Mouse (Mus musculus) embryonic fibroblast, embryonic 13.5 days (primary cell): ENCODE measurements around the gene Ccdc162. TPM values are rescaled to one million over a fixed set of nuclear protein-coding genes. Genes with fewer than 3 reads are reported as not detected.

Experiments used
- H3K27ac ChIP-seq: 2 replicates; pipeline ENCODE4 v1.5.1; 2012; ENCODE audit warnings: low read length, control low read depth, inconsistent platforms; ENCODE audit not compliant: insufficient read depth
- H3K4me1 ChIP-seq: 2 replicates; pipeline ENCODE4 v1.6.1; 2011; ENCODE audit warnings: low read length; ENCODE audit not compliant: control insufficient read depth, insufficient read depth
- H3K4me3 ChIP-seq: 2 replicates; pipeline ENCODE4 v1.5.1; 2011; ENCODE audit warnings: mild to moderate bottlenecking, control low read depth, low read length; ENCODE audit not compliant: insufficient read depth
- CTCF ChIP-seq: IDR thresholded peaks from 2 replicates; pipeline ENCODE4 v1.5.1; 2011; ENCODE audit warnings: mild to moderate bottlenecking, control low read depth, low read length, moderate library complexity, borderline replicate concordance; ENCODE audit not compliant: insufficient read depth
- POLR2A ChIP-seq: IDR thresholded peaks from 2 replicates; pipeline ENCODE4 v1.6.1; 2011; ENCODE audit warnings: low read depth, mild to moderate bottlenecking, control low read depth, low read length, moderate library complexity
- polyA plus RNA-seq: library from polyadenylated mRNA; stranded (reverse); fragments of >200 nt; gene quantifications from 2 replicates; pipeline ENCODE4 v1.2.4, GENCODE M21; 2011; ENCODE audit warnings: low read depth; ENCODE audit not compliant: missing spikeins, insufficient read length

Gene Ccdc162
- polyA plus RNA-seq, 1 experiment = 0.81 TPM

- no peak for TF ChIP-seq POLR2A
- no peak for TF ChIP-seq CTCF
- no peak overlapping the region for H3K4me3 ChIP-seq
- peaks cover 5% of the 10 kb centered on the region; the same call in 1 of the 2 replicates for H3K4me1 ChIP-seq
- H3K27ac ChIP-seq = no peak overlapping the region
Measured at GRCm38 (mm10) chr10:41546396-41547165, 169.9 kb downstream of the Ccdc162 start.

GRCm38 (mm10) chr10:41545224-41545755 lies 171.1 kb downstream of the Ccdc162 start:
- H3K4me3 ChIP-seq = no peak overlapping the region
- no peak overlapping the region for H3K27ac ChIP-seq
- no peaks in the 10 kb centered on the region for H3K4me1 ChIP-seq
- TF ChIP-seq POLR2A = no peak
- no peak for TF ChIP-seq CTCF

GRCm38 (mm10) chr10:41544481-41545190 lies 171.8 kb downstream of the Ccdc162 start:
- Histone ChIP-seq H3K4me3 (no peak overlapping the region), H3K4me1 (no peaks in the 10 kb centered on the region), H3K27ac (no peak overlapping the region)
- TF ChIP-seq POLR2A (no peak), CTCF (no peak)

GRCm38 (mm10) chr10:41543844-41544243 lies 172.6 kb downstream of the Ccdc162 start:
- TF ChIP-seq CTCF (no peak), POLR2A (no peak)
- Histone ChIP-seq H3K27ac (no peak overlapping the region), H3K4me3 (no peak overlapping the region), H3K4me1 (no peaks in the 10 kb centered on the region)

GRCm38 (mm10) chr10:41543439-41543838 lies 173.0 kb downstream of the Ccdc162 start:
- no peak overlapping the region for H3K4me3 ChIP-seq
- H3K27ac ChIP-seq = no peak overlapping the region
- no peak for TF ChIP-seq POLR2A
- TF ChIP-seq CTCF = no peak
- H3K4me1 ChIP-seq = no peaks in the 10 kb centered on the region

GRCm38 (mm10) chr10:41542057-41542456 lies 174.4 kb downstream of the Ccdc162 start:
- Histone ChIP-seq H3K4me3 (no peak overlapping the region), H3K27ac (no peak overlapping the region), H3K4me1 (no peaks in the 10 kb centered on the region)
- TF ChIP-seq POLR2A (no peak), CTCF (no peak)

- H3K4me3 ChIP-seq = no peak overlapping the region
- no peak for TF ChIP-seq CTCF
- H3K27ac ChIP-seq = no peak overlapping the region
- no peaks in the 10 kb centered on the region for H3K4me1 ChIP-seq
Measured at GRCm38 (mm10) chr10:41538986-41539385, 177.4 kb downstream of the Ccdc162 start.

- Histone ChIP-seq H3K27ac (no peak overlapping the region), H3K4me3 (no peak overlapping the region), H3K4me1 (no peaks in the 10 kb centered on the region)
- no peak for TF ChIP-seq POLR2A
Measured at GRCm38 (mm10) chr10:41537983-41538330, 178.5 kb downstream of the Ccdc162 start.

GRCm38 (mm10) chr10:41537226-41537982 lies 179.0 kb downstream of the Ccdc162 start:
- Histone ChIP-seq H3K4me1 (no peaks in the 10 kb centered on the region), H3K4me3 (no peak overlapping the region), H3K27ac (no peak overlapping the region)
- no peak for TF ChIP-seq POLR2A
- TF ChIP-seq CTCF = no peak
